Mouse (Mus musculus): ENCODE measurements around the gene Psmc3ip.
"Not testable (repeated sequence)": the region's sequence is repeated elsewhere in the genome, so short reads cannot be mapped to it uniquely, and the experiment has no call there.

The Psmc3ip gene

GRCm38 (mm10) chr11:101095314-101096024 is at the start of gene Psmc3ip:
Gene Psmc3ip (minus strand): TSS chr11:101095436.
- DNase-seq (ENCODE audit: low read depth, low spot score): peak; percentile 96

GRCm38 (mm10) chr11:101143338-101144225 is 48.3 kb upstream of the Psmc3ip start:
- no peak for DNase-seq (ENCODE audit: low read depth, low spot score)

- no peak for DNase-seq (ENCODE audit: low read depth, low spot score)
Observed at GRCm38 (mm10) chr11:101142215-101142967, 47.2 kb upstream of the Psmc3ip start.

GRCm38 (mm10) chr11:101141088-101141487 is 45.9 kb upstream of the Psmc3ip start:
- no peak for DNase-seq (ENCODE audit: low read depth, low spot score)

- DNase-seq (ENCODE audit: low read depth, low spot score): no peak
Observed at GRCm38 (mm10) chr11:101140164-101140819, 45.1 kb upstream of the Psmc3ip start.

- DNase-seq (ENCODE audit: low read depth, low spot score): no peak
Observed at GRCm38 (mm10) chr11:101138536-101139181, 43.4 kb upstream of the Psmc3ip start.

- no peak for DNase-seq (ENCODE audit: low read depth, low spot score)
Observed at GRCm38 (mm10) chr11:101137000-101137399, 41.8 kb upstream of the Psmc3ip start.

- no peak for DNase-seq (ENCODE audit: low read depth, low spot score)
Observed at GRCm38 (mm10) chr11:101134217-101134865, 39.1 kb upstream of the Psmc3ip start.

GRCm38 (mm10) chr11:101133037-101133436 is 37.8 kb upstream of the Psmc3ip start:
- DNase-seq (ENCODE audit: low read depth, low spot score): no peak

- DNase-seq (ENCODE audit: low read depth, low spot score): no peak
Observed at GRCm38 (mm10) chr11:101131701-101132100, 36.5 kb upstream of the Psmc3ip start.

GRCm38 (mm10) chr11:101131187-101131586 is 36.0 kb upstream of the Psmc3ip start:
- DNase-seq (ENCODE audit: low read depth, low spot score): no peak

- DNase-seq (ENCODE audit: low read depth, low spot score): peak; percentile 93
Observed at GRCm38 (mm10) chr11:101130056-101130756, 35.0 kb upstream of the Psmc3ip start.

- peak; percentile 61 for DNase-seq (ENCODE audit: low read depth, low spot score)
Observed at GRCm38 (mm10) chr11:101128996-101129577, 33.9 kb upstream of the Psmc3ip start.

GRCm38 (mm10) chr11:101127075-101127474 is 31.8 kb upstream of the Psmc3ip start:
- no peak for DNase-seq (ENCODE audit: low read depth, low spot score)

GRCm38 (mm10) chr11:101125008-101125407 is 29.8 kb upstream of the Psmc3ip start:
- DNase-seq (ENCODE audit: low read depth, low spot score): not testable (repeated sequence)

- not testable (repeated sequence) for DNase-seq (ENCODE audit: low read depth, low spot score)
Observed at GRCm38 (mm10) chr11:101124494-101124893, 29.3 kb upstream of the Psmc3ip start.

GRCm38 (mm10) chr11:101120545-101121188 is 25.4 kb upstream of the Psmc3ip start:
- DNase-seq (ENCODE audit: low read depth, low spot score): no peak

- DNase-seq (ENCODE audit: low read depth, low spot score): peak; percentile 100
Observed at GRCm38 (mm10) chr11:101119761-101120544, 24.7 kb upstream of the Psmc3ip start, which contains the start of the genes Retreg3 and Tubg1. Gene Retreg3 (minus strand): TSS chr11:101119893. Gene Tubg1 (plus strand): TSS chr11:101119938.
